Mouse (Mus musculus) left cerebral cortex, postnatal 10 days (tissue): Measurements from ENCODE around the gene Nat8f2. TPM values are rescaled to one million over a fixed set of nuclear protein-coding genes. Genes with fewer than 3 reads are reported as not detected.
"Not testable (repeated sequence)": the region's sequence is repeated elsewhere in the genome, so short reads cannot be mapped to it uniquely, and the experiment has no call there.

Source experiments
- DNase-seq, 2 experiments: peaks; one replicate each; pipeline ENCODE4 v3.0.0; 2021 to 2022; ENCODE audit warnings: low spot score in 2 of 2, mixed read lengths in 1 of 2; ENCODE audit errors: extremely low spot score in 1 of 2
- intact Hi-C: fragments of 180-260 bp; cut with DNase I; formaldehyde crosslinking; loops from one replicate; pipeline ENCODE4 v1.15.1; 2025
- total RNA-seq, 2 experiments: library from RNA; stranded (reverse); gene quantifications; 2 replicates each; pipeline ENCODE4 v1.2.3; 2021

Nat8f2 gene
- total RNA-seq, 2 experiments from 2014 or later: 0.77 TPM

DNA sequence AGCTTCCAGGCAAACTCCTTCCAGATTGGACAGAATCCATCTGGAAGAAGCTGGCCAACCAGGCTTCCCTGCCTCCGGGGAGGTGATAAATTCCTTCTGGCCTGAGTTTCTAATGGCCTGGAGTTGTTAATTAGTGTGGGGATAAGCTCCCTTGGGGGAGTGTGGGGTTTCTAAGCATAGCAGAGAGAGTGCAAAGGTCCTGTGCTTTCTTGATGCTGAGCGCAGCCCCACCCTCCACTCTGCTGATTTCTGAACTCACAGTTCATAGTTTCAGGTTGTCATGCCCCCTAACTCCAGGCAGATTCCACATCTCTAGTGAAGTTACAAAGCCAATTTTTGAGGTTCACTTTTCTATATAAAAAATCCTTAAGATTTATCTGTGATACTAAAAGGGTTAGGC is 33.9 kb downstream of the Nat8f2 start:
- intact Hi-C loops, DNase-seq: not testable (repeated sequence)

DNA sequence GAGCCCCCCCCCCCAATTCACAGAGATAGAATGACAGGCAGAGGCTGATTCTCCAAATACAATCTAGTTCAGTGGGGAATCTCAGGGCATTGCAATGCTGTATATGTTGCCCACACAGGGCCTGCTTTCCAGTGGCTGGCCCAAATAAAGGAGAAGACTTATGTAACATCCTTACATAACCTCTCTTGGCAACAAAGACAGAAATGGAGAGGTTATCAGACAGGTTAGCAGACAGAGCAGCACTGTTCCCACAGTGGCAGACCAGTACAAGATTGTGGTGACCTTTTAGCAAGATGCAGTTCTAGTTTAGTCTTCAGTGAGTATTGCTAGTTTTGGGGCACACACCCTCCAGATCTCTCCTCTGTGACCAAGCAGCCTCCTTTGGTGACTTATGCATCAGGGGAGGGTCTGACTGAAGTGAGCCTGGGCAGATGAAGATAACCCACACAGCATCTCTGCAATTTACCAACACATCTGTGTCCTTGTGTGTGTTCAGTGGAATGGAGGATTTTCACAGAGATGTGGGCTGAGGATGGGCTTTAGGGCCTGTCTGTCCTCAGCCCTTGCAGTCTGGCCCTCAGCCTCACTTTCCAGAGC is 34.4 kb downstream of the Nat8f2 start:
- intact Hi-C loops: loop anchor here (5.0 kb wide), 1 partner anchor 173 kb away; no protein-coding TSS in a partner anchor
- not testable (repeated sequence) for DNase-seq

DNA sequence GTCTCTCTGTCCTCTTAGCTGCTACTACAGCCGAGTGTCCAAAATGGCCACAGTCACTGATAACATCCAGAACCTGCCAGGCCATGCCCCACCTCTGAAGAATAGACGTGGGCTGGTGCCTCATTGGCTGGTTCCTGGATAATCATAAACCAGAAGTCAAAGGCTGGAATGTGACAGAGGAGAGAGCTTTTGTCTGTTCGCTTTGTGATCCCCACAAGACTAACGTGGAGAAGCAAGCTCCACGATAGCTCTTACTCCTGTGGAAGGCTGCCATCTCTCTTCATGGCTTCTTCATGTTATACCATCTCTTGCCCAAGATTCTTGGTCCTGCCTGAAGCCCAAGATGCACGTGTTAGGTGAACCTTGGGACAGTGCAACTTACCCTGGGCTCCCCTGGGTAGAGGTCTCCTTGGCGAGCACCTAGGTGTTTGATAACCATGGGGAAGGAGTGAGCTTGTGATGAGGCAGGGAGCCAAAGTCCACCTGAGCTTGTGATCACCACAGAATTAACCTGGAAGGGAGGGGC is 37.1 kb downstream of the Nat8f2 start, which contains the start of gene Nat8:
Gene Nat8, minus strand, starts transcription at position 287 of the 526 bp plus-strand sequence.
- DNase-seq: no peak
- intact Hi-C loops: loop anchor here (5.0 kb wide), 1 partner anchor 175 kb away; no protein-coding TSS in a partner anchor

DNA sequence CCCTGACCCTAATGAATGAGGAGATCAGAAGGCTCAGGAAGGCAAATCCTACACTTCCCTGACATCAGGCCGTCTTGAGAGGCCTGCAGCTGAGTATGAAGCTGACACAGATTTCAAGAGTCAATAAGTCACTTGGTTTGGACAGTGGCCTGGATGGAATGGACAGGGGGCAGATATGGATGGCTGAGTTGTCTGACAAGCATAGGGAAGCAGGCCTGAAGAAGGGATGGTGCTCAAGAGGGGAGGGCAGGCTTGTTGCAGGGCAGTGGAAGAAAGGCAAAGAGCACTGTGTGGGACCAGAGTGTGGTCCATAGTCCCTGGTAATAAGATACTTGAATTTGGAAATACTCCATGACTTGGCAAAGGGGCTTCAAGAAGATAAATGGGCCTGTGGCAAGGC is 39.5 kb downstream of the Nat8f2 start:
- intact Hi-C loops: no loop called here
- DNase-seq: no peak

DNA sequence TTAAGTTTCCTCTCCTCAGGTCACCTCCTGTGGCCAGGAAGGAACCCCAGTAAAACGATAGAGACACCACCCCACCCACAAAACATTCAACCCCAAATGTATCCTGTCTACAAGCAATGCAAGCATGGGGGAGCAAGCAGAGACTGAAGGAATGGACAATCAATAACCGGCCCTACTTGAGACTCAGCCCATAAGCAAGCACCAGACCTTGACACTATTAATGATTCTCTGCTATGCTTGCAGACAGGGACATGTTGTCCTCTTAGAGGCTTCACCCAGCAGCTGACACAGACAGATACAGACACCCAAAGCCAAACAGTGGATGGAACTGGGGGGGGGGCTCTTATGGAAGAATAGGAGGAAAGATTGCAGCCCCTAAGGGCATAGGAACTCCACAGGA is 43.1 kb downstream of the Nat8f2 start:
- intact Hi-C loops: no loop called here
- no peak for DNase-seq

DNA sequence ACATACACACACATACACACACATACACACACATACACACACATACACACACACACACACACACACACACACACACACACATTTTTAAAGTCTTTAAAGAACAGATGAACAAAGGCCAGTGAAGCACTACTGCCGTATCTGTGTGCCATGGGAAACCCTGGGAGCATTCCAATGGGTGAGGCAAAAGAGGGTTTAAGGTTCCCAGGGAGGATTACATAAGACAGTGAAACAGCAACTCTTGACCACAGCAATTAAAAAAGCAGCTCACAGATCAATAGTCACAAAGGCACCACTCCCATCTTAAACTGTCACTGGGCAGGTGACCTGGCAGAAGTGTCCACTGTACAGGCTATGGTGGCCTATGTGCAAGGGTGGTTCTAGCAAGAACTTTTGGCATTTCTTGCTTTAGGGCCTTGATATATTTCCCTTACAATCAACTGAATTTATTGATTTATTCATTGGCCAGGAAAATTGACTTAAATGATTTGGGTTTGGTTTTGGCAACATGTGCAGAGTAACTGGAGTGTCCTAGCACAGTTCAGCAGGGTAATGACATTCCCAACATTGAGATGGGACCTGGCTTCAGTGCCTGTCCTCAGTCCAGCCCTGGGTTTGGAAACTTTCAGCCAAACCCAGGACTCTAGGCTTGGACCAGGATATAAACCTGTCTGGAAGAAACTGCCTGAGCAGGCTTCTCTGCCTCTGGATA is 45.4 kb downstream of the Nat8f2 start:
- DNase-seq: no peak
- intact Hi-C loops: no loop called here

- intact Hi-C loops: no loop called here
- no peak for DNase-seq
These were observed 46.7 kb downstream of the Nat8f2 start for GRCm38 (mm10) chr6:85822286-85822685.

DNA sequence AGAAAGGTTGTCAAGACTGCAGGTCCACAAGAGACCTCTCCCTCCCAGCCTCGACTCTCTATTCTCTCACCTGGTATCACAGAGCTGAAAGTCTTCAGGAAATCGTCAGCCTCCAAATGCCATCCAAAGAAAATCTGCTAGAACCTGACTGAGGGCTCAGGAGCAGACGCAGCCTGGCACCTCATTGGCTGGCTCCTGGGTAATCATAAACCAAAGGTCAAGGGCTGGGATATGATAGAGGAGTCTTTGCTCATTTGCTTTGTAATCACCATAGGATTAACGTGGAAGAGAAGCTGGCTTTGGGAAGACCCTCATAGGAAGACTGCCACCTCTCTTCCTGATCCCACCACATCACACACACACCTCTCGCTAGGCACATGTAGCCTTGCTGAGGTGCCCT is 48.1 kb downstream of the Nat8f2 start, which contains the start of the genes Nat8f6 and Nat8f5:
Gene Nat8f6, minus strand, starts transcription at position 118 of the 400 bp plus-strand sequence.
Gene Nat8f5, minus strand, starts transcription at position 136 of the 400 bp plus-strand sequence.
- intact Hi-C loops: no loop called here
- no peak for DNase-seq

DNA sequence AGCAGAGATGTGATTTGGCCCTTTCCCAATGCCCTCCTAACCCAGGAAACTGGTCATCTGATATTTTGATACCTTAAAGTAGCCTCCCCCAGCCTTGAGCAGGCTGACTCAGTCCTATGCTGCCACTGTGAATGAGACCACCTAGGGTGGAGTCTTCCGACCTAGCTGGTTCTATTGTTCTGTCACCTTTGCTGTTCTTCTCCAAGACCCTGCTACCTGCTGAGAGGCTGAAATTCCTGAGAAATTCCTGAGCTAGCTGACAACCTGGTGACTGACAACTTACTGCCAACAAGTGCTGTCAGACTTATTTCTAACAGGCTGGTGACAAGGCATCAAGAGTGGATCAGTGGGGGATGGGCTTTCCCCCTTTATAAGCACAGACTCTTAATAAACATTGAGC is 50.6 kb downstream of the Nat8f2 start:
- intact Hi-C loops: no loop called here
- no peak for DNase-seq

Other genes starting within 250 kb of the Nat8f2 start
- 1 to 10 TPM in 1 of 2 experiments, under 1 TPM in 1; 0.47 to 1.0 TPM for gene Nat8f7, start 156.0 kb downstream of the Nat8f2 start, total RNA-seq
- under 1 TPM; 0.49 to 0.87 TPM for gene Nat8f3, start 103.4 kb downstream of the Nat8f2 start, total RNA-seq
- gene Nat8f6, start 48.2 kb downstream of the Nat8f2 start, total RNA-seq: under 1 TPM; 0.63 to 0.73 TPM
- 1 to 10 TPM in 1 of 2 experiments, under 1 TPM in 1; 0.73 to 1.4 TPM for gene Nat8f5, start 48.2 kb downstream of the Nat8f2 start, total RNA-seq
- gene Nat8, start 37.1 kb downstream of the Nat8f2 start, total RNA-seq: 1 to 10 TPM; 1.4 to 1.9 TPM
- 1 to 10 TPM; 3.0 to 3.4 TPM for gene Nat8f4, start 35.7 kb upstream of the Nat8f2 start, total RNA-seq
- gene Tprkb, start 42.7 kb upstream of the Nat8f2 start, total RNA-seq: 10 to 100 TPM; 42.1 to 47.9 TPM
- gene Nat8f1, start 46.5 kb upstream of the Nat8f2 start, total RNA-seq: 10 to 100 TPM in 1 of 2 experiments, 1 to 10 TPM in 1; 10.0 to 13.5 TPM
- gene Dusp11, start 92.5 kb upstream of the Nat8f2 start, total RNA-seq: 10 to 100 TPM; 74.0 to 82.0 TPM
- gene Figla, start 147.0 kb upstream of the Nat8f2 start, total RNA-seq: not detected
- 100 to 1,000 TPM; 198 to 206 TPM for gene Add2, start 159.5 kb upstream of the Nat8f2 start, total RNA-seq